Mouse (Mus musculus) forebrain, embryonic 10.5 days (tissue): ENCODE results near the gene Ldha. TPM values are rescaled to one million over a fixed set of nuclear protein-coding genes. Genes with fewer than 3 reads are reported as not detected.
A peak's percentile ranks its signal among the peaks of the same experiment; 100 is the strongest.
"Not testable (repeated sequence)": the region's sequence is repeated elsewhere in the genome, so short reads cannot be mapped to it uniquely, and the experiment has no call there.

Experiments
- DNase-seq: peaks from one replicate; pipeline ENCODE4 v3.0.0-alpha.2; 2017; ENCODE audit warnings: low spot score; ENCODE audit errors: extremely low spot score
- H3K27ac ChIP-seq: fragments of 300-500 bp; sonication (generic); 2 replicates; pipeline ENCODE4 v1.5.1; 2016; ENCODE audit warnings: mild to moderate bottlenecking
- H3K27me3 ChIP-seq: fragments of 300-500 bp; sonication (generic); 2 replicates; pipeline ENCODE4 v1.6.1; 2016; ENCODE audit warnings: mild to moderate bottlenecking; ENCODE audit not compliant: poor library complexity, severe bottlenecking
- H3K36me3 ChIP-seq: fragments of 300-500 bp; sonication (generic); replicated peaks from 2 replicates; pipeline ENCODE4 v1.6.1; 2016; ENCODE audit warnings: mild to moderate bottlenecking, moderate library complexity
- H3K4me1 ChIP-seq: fragments of 300-500 bp; sonication (generic); 2 replicates; pipeline ENCODE4 v1.6.1; 2016
- H3K4me3 ChIP-seq: fragments of 300-500 bp; sonication (generic); 2 replicates; pipeline ENCODE4 v1.5.1; 2016; ENCODE audit warnings: mild to moderate bottlenecking, moderate library complexity
- H3K9me3 ChIP-seq: fragments of 300-500 bp; sonication (generic); 2 replicates; pipeline ENCODE4 v1.6.1; 2016; ENCODE audit warnings: mild to moderate bottlenecking, moderate library complexity
- WGBS: fragments of 180-500 bp; shearing (Covaris S2); methylation state at CpG from one replicate; pipeline ENCODE4 v1.1.7; 2016; 5-methylcytosine and 5-hydroxymethylcytosine counted together
- polyA plus RNA-seq: library from polyadenylated mRNA; unstranded; fragments of >200 nt; fragmentation: Nextera tagmentation; extraction: Ambion mirVana; gene quantifications from 2 replicates; pipeline ENCODE4 v1.2.1, GENCODE M21; 2016

Ldha gene
- polyA plus RNA-seq: 3,398 and 3,630 TPM in 2 replicates

DNA sequence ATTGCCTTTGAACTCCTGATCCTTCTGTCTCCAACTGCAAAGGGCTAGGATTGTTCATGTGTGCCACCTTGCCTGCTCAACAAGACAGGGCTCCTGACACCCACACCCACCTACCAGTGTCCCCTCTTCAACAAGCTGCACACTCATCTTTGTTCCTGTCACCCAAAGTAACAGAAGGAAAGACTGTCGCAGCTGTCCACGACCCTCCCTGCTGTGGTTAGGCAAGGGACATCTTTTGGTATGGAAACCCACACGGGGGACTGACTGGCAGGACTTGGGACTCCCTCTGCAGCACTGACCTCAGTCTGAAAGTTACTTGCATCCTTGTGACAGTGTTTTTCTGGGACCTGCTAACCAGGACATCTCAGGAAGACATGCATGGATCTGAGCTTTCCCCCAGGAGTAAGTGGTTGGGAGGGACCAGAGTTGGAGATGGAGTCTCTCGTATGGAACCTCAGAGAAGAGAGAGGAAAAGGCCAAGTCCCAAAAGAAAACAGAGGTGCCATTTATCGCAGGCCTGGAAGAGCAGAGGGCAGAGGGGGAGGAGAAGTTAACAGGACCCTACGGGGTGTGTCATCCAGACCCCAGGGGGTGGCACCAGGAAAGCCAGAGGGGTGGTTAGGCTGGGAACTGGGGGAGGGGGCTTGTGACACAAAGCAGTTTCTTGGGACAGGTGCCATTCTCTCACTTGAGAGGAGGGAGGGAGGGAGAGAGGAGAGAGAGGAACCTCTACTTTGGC is at the start of gene Ldha:
Ldha (plus strand) TSS at position 689 of the 739 bp plus-strand sequence.
- no peaks in the 10 kb centered on the region for H3K9me3 ChIP-seq
- H3K27ac ChIP-seq: no peak within 1 kb of the TSS
- DNase-seq: no peak
- 32% methylated on average over 6 of the region's 6 CpGs for WGBS
- no peak within 1 kb of the TSS for H3K4me3 ChIP-seq
- no peaks in the 10 kb centered on the region for H3K36me3 ChIP-seq
- peaks cover 54% of the 10 kb centered on the region for H3K4me1 ChIP-seq
- H3K27me3 ChIP-seq: peaks cover 41% of the 10 kb centered on the region

DNA sequence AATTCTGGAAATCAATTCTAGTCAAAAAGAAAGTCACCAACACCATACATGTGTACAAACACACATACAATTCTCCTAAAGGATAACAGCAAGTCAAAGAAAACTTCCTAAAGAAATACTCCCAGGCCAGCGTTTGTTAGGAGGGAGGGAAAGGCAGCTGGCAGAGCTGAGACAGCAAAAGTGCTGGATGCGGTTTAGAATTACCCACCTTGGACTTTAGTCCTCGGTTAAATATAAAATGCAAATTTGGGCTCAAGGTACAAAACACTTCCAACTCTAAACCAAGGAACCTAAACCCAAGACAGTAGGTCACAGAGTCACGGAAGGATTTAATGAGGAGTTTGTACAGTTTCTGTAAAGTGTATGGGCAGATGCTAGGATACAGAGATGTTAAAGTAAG is 47.4 kb upstream of the Ldha start:
- Histone ChIP-seq H3K4me3 (no peak overlapping the region), H3K27me3 (no peaks in the 10 kb centered on the region), H3K4me1 (peaks cover 31% of the 10 kb centered on the region), H3K36me3 (peaks cover 26% of the 10 kb centered on the region), H3K9me3 (no peaks in the 10 kb centered on the region), H3K27ac (no peak overlapping the region)
- WGBS: 87% methylated on average over 4 of the region's 4 CpGs
- DNase-seq: no peak

DNA sequence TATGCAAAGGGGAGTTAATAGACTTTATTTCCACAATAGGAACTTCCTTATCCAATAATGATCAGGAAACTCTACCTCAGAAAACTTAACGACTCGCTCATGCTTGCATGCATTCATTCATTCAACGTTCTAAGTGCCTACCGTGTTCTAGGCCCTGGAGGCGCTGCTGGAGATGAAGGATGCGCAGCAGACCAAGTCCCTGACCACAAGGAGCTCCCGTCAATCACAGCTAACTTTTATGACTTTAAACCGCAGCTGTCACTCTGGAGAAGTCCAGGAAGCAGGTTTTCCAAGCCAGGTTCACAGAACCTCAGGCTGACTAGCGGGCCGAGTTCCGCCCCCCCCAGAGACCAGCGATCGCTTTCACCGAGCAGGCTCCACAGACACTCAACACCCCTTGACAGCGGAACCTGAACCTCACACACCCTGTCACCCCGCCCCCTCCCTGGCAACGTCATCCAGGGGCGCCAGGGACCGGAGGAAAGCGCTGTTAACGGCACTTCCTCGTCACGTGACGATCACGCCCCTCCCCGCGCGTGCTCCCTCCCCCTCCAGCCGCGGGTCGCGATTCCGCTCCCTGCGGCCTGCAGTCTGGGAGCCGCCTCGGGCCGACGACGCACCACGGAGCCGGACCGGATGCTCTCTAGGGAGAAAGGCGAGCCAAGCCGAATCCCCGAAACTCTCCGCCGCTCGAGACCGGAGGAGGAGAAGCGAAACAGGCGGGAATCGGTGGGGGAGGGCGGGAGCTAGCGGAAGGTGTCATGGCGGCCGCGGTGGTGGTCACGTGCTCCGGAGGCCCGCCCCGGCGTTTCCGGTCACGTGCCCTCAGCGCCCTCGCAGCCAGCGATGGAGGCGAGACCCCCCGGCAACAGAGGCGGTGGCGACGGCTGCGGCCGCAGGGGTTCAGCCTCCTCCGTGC is 45.7 kb upstream of the Ldha start, which contains the start of the genes Hps5 and Gtf2h1:
Hps5 (minus strand) TSS at position 778 of the 919 bp plus-strand sequence.
Gtf2h1 (plus strand) TSS at position 817 of the 919 bp plus-strand sequence.
- under 1% methylated on average over 74 of the region's 75 CpGs for WGBS
- no peaks in the 10 kb centered on the region for H3K27me3 ChIP-seq
- H3K4me1 ChIP-seq: peaks cover 31% of the 10 kb centered on the region
- H3K4me3 ChIP-seq: peak within 1 kb of the TSS; percentile 97
- H3K36me3 ChIP-seq: peaks cover 30% of the 10 kb centered on the region
- DNase-seq: peak; percentile 97
- peak within 1 kb of the TSS; percentile 100 for H3K27ac ChIP-seq
- no peaks in the 10 kb centered on the region for H3K9me3 ChIP-seq

DNA sequence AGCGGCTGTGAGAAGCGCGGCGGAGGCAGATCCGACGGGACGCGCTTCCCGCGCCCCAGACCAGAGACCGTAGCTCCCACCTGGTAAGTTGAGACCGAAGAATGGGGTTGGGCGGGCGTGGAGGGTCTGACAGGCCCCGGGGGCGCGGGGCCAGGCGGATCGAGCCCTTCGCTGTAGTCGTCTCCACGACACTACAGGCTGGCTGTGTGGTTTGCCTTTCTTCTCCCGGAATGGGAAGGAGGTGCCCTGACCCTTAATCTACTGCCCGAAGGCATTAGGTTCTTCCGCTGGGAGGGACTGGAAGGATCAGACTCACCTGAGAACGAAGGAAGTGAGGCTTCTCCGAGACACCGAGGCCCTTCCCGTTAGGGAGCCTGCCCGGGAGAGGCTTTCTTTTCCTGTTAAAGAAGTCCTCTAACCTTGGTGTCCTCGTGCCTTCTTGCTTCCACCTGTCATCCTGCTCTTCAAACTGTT is 45.0 kb upstream of the Ldha start:
- WGBS: under 1% methylated on average over 31 of the region's 31 CpGs
- peak overlapping the region; percentile 100 for H3K27ac ChIP-seq
- DNase-seq: no peak

DNA sequence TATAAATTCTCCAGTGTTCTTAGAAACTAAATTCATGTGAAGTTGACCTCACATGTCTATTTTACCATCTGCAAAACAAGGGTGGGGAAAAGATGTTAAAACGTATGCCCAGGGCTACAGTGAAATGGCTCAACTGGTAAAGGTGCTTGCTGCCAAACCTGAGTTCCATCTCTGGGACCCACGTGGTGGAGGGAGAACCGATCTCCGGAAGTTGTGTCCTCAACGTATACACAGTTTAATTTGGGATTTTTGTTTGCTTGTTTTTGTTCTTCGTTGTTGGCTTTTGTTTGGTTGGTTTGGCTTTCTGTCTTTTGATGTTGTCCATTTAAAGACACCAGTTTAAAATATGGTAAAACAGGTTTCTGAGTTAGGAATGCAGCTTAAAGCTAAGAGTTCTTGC is 44.5 kb upstream of the Ldha start:
- Histone ChIP-seq H3K4me1 (peaks cover 31% of the 10 kb centered on the region), H3K27ac (peak overlapping the region; percentile 100; the same call in 1 of the 2 replicates), H3K4me3 (peak overlapping the region; percentile 97), H3K27me3 (no peaks in the 10 kb centered on the region), H3K36me3 (peaks cover 37% of the 10 kb centered on the region), H3K9me3 (no peaks in the 10 kb centered on the region)
- WGBS: 65% methylated on average over 6 of the region's 6 CpGs
- no peak for DNase-seq

More for the DNA sequence above, 45.0 kb upstream of the Ldha start:
- no peaks in the 10 kb centered on the region for H3K9me3 ChIP-seq
- peak overlapping the region; percentile 97 for H3K4me3 ChIP-seq
- H3K27me3 ChIP-seq: no peaks in the 10 kb centered on the region
- peaks cover 32% of the 10 kb centered on the region for H3K36me3 ChIP-seq
- H3K4me1 ChIP-seq: peaks cover 31% of the 10 kb centered on the region

DNA sequence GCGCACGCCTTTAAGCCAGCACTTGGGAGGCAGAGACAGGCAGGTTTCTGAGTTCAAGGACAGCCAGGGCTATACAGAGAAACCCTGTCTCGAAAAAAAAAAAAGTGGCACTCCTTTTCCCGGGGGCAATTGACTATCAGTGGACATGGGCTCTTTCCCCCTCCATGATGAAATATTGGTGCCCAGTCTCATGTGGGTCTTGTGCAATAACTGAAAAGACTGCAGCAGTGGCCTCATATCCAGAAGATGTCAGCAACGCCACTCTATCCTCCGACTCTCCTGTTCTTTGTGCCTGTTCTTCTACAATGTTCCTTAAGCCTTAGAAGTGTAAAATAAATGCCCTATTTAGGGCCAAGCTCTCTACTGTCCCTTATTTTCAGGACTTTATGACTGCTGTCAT is 30.9 kb upstream of the Ldha start:
- Histone ChIP-seq H3K4me3 (no peak overlapping the region), H3K27ac (no peak overlapping the region), H3K9me3 (no peaks in the 10 kb centered on the region), H3K27me3 (no peaks in the 10 kb centered on the region), H3K4me1 (no peaks in the 10 kb centered on the region), H3K36me3 (peaks cover 98% of the 10 kb centered on the region)
- WGBS: 95% methylated on average over 6 of the region's 6 CpGs
- no peak for DNase-seq

DNA sequence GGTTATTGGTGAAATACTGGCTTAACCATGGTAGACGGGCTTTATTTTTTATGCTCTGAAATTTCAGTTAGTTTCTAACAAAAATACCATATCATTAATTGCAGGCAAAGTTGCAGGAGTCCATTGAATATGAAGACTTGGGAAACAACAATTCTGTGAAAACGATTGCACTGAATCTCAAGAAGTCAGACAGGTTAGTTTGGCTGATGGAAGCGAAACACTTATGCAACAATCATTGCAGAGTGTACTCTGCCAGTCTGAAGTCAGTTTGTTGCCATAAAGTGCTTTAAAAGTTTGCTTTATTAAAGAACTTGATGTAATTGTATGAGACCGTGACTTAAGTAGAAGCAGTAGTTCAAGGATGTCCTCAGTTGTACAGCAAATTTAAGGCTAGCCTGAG is 27.3 kb upstream of the Ldha start:
- no peak overlapping the region for H3K27ac ChIP-seq
- peaks cover 97% of the 10 kb centered on the region for H3K36me3 ChIP-seq
- H3K4me3 ChIP-seq: no peak overlapping the region
- no peak for DNase-seq
- H3K4me1 ChIP-seq: no peaks in the 10 kb centered on the region
- 92% methylated on average over 4 of the region's 4 CpGs for WGBS
- no peaks in the 10 kb centered on the region for H3K27me3 ChIP-seq
- no peaks in the 10 kb centered on the region for H3K9me3 ChIP-seq

DNA sequence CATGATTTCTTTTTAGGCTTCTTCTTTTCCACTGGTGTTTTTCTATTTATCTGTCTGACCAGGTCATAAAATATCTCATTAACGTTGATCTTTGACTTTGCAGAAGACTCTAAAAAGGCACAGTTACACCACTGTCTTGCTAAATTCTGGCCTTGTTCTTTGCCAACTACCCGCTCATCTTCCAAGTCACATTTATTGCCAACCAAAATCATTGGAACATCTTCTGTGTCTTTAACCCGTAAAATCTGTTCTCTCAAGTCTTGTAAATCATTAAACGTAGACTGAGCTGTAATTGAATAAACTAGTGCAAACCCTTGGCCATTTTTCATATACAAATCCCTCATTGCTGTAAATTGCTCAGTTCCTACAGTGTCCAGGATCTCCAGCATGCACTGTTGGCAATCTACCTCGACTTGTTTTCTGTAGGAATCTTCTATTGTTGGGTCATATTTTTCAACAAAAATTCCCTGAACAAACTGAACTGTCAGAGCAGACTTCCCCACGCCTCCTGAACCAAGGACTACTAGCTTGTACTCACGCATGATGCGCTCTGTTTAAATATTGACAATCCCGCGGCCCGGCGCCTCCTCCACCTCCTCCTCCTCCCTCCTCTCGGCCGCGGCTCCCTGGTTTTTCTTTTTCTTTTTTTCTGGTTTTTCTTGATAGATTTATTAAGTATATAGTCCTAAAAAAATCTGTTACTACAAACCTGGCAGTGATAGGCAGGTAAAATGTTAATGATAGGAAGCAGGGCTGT is 20.2 kb upstream of the Ldha start:
- not testable (repeated sequence) for H3K9me3 ChIP-seq
- WGBS: 96% methylated on average over 15 of the region's 15 CpGs
- H3K36me3 ChIP-seq: peaks cover 79% of the 10 kb centered on the region

DNA sequence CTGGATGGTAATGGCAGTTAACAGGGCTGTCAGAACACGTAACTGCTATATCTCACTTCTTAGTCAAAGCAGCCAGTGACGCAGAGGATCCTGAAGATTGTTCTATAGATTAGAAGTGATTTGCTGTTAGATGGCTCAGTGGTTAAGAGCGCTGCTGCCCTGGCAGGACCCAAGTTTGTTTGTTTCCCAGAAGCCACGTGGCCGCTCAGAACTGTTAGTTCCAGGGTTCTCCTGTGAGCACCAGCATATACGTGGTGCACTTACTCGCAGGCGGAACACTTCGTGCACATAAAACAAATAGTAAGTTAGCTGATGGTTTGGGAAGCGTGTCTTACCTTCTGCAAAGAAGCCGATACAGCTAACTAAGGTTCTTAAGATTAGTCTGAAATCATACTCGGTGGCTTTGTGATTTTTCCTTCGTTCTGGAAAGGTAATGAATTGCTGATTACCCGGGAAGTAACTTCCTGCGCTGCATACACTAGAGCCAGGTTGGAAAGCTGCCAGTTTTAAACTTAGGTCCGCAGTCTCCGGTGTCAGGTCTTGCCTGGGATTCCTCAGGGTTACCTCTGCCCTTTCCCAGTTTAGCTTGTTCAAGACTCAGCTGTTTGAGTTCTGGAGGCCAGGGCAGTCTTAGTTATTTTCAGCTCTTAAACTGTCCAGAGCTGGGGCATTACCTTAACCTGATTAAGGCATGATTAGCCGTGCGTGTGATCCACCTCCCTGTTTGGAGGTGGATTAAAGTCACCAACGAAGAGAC is 14.1 kb upstream of the Ldha start:
- peaks cover 5% of the 10 kb centered on the region; the same call in 1 of the 2 replicates for H3K4me1 ChIP-seq
- 87% methylated on average over 20 of the region's 20 CpGs for WGBS
- H3K27ac ChIP-seq: no peak overlapping the region
- H3K36me3 ChIP-seq: peaks cover 24% of the 10 kb centered on the region
- DNase-seq: no peak
- H3K27me3 ChIP-seq: no peaks in the 10 kb centered on the region
- no peaks in the 10 kb centered on the region for H3K9me3 ChIP-seq
- H3K4me3 ChIP-seq: no peak overlapping the region

More for the DNA sequence above, 20.2 kb upstream of the Ldha start:
- not testable (repeated sequence) for H3K4me1 ChIP-seq, H3K27ac ChIP-seq, H3K4me3 ChIP-seq, H3K27me3 ChIP-seq, DNase-seq

DNA sequence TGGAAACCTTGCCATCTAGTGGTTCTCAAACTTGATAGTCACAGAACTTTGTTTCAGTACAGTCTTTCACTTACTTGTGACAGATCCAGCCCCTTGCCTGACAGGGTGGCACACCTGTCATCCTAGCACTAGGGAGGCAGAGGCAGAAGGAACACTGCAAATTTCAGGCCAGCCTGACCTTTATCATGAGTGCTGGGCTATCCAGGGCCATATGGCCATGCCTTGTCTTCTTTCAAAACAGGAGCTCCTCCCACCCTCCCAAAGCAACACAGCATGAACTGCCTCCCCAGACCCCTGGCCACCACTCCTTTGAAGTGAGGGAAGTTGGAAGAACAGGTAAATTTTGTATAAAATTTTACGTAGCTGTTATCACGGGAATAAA is 13.5 kb upstream of the Ldha start:
- no peaks in the 10 kb centered on the region for H3K9me3 ChIP-seq
- peaks cover 19% of the 10 kb centered on the region for H3K36me3 ChIP-seq
- H3K27me3 ChIP-seq: no peaks in the 10 kb centered on the region
- no peak overlapping the region for H3K4me3 ChIP-seq
- no peak overlapping the region for H3K27ac ChIP-seq
- H3K4me1 ChIP-seq: peaks cover 5% of the 10 kb centered on the region; the same call in 1 of the 2 replicates
- no peak for DNase-seq
- 93% methylated on average over 2 of the region's 2 CpGs for WGBS

DNA sequence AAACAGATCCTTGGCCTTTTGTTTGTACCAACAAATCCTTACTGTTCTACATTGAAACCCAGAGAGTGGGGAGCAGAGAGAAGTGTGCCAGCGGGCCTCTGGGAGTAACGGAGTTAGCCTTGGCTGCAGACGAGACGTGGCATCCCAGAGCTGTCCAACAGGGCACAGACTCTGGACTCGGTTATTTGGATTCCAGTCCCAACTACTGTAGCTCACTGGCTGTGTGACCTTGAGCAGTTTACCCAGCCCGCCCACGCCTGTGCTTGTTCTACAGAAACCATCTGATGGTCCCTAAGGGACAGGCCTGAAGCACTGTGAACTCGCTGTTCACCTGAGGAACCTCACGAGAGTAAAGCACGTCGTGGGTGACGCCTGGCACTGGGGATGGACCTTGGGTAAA is 11.4 kb upstream of the Ldha start:
- no peaks in the 10 kb centered on the region for H3K9me3 ChIP-seq
- no peak overlapping the region for H3K4me3 ChIP-seq
- WGBS: 92% methylated on average over 12 of the region's 12 CpGs
- H3K27ac ChIP-seq: no peak overlapping the region
- no peak for DNase-seq
- H3K27me3 ChIP-seq: no peaks in the 10 kb centered on the region
- peaks cover 6% of the 10 kb centered on the region for H3K4me1 ChIP-seq
- no peaks in the 10 kb centered on the region for H3K36me3 ChIP-seq
